Mouse (Mus musculus) forelimb bud, embryonic 11.5 days (tissue): ENCODE results near the gene Ano6.

ENCODE experiments used
- DNase-seq: peaks from one replicate; pipeline ENCODE4 v3.0.0-alpha.2; 2012; ENCODE audit warnings: low read depth, low spot score

Gene Ano6

DNA sequence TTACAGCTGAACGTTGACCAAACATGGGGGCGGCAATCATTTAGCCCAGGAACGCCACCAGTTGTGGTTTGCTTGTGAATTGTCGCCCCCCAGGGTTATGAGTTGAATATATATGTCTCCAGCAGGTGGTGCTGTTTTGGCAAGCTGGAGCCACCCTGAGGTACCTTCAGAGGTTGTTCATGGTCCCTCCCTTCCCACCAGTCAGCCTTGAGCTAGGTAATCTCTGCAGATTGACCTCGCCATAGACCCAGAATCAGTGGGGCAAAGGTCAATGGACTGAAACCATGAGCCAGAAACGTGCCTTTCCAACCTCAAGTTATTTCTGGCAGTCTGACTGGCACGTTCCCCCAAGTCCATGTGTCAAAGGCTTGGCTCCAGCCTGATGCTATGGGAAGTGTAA is 22.8 kb upstream of the Ano6 start:
- DNase-seq = no peak

DNA sequence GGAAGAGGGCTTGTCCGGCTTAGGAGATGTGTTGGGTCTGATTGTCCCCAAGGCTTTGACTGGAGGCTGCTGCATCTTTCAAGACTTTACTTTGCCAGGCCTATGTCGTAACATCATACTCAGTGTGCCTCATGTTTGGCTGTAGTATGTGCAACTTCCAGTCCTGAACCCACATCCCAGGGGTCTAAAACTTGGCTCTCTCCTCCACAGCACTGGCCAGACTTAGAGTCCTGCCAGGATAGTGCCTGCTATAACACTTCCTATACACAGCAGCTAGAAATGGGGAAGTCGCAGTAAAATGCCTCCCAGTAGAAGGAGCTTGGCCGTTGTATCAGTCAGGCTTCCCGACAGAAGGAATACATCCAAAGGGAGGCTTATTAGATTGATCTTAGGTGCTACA is 21.9 kb upstream of the Ano6 start:
- DNase-seq = no peak

DNA sequence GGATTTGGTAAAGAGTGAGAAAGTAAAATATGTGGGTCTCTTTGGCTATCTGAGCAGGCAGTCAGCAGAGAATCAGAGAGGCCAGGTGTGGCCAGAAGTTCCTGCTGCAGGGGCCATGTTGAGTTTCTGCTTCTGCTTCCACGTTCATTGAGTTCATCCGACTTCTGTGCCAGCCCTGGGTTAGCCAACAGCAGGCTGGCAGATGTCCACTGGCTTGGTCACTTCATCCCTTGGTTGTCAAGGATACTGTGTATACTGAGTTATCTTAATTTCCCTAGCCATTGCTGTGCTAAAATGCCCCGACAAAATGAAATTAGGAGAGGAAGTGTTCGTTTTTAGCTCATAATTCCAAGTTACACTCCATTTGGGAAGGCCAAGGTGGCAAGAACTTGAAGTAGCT is 21.1 kb upstream of the Ano6 start:
- no peak for DNase-seq

DNA sequence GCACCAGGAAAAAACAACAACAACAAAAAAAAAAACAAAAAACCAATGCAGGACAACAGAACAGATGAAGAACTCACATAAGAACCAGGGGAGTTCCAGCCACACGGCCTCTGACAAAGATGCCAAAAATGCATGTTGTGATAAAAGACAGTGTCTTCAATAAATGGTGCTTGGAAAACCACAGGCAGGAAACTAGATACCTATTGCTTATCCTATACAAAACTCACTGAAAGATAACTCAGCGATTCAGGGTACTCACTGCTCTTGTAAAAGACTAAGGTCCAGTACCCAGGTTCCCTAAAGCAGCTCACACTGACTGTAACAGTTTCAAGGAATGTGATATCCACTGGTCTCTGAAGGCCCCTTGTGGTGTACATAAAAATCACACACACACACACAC is 20.3 kb upstream of the Ano6 start:
- DNase-seq = no peak

DNA sequence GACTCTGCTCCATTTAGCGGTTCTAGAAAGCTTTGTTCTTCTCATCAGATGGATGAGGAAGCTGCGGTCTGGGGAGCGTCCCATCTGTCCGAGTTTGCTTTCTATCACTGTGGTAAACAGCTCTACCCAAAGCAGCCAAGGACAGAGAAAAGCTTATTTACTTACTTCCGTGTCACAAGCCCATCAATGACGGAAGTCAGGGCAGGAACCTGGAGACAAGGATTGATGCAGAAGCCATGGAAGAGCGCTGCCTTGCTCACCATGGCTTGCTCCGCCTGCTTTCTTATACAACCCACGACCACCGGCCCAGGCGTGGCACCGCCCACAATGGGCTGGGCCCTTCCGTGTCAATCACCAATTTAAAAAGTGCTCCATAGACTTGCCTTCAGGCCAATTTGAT is 18.3 kb upstream of the Ano6 start:
- no peak for DNase-seq

DNA sequence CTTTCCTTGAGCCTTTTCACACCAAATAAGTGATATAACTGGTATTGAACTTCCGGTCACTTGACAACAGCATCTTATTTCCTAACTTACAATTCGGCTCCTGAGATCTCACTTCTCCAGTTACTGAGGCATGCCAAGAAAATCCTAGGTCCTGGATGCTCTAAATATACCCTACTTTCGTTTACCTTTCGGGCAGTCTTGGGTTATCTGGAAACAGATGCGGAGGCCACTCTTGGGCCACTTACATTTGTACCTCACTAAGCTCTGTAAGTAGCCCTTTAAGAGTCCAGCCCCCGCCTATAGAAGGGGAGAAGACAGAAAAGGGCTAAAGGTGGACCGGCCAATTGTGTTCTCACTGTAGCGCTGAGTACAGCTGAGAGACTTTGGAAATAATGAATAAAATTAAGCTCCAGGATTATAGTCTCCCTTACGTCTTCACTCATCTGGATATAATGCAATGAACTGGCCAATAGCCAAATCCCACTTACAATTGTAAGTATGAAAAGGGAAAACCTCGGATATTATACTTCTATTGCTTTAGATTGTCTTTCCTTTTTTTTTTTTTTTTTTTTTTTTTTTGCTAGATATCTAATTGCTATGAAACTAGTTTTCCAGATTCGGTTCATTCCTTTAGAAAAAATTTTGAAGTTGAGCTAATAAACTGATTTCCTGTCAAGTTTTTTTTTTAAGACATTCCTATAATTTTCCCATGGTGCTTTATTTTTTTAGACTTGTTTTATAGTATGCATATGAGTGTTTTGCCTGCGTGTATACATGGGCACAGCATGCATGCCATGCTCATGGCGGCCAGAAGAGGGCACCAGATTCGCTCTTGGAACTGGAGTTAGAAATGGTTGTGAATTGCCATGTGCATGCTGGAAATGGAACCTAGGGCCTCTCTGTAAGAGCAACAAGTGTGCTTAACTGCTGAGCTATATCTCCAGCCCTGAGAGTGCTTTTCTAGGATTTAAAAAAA is 17.5 kb upstream of the Ano6 start:
- peak; percentile 74 for DNase-seq

DNA sequence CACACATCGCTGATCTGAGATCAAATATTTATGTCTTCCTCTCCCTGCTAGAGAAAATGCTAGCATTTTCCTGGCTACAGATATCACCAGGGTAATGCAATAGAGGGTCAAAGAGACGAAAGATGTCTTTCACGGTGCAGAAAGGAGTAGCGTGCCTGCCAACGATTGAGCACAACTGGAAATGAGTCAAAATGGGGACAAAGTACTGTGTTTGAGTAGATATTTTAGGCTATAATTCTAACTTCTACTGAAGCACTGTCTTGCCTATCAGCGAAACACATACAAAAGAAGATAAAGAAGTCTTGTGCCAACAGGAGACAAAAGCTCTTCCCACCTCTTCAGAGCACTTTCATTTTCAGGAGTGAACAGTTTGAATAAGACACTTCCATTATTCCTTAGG is 16.4 kb upstream of the Ano6 start:
- DNase-seq = no peak

DNA sequence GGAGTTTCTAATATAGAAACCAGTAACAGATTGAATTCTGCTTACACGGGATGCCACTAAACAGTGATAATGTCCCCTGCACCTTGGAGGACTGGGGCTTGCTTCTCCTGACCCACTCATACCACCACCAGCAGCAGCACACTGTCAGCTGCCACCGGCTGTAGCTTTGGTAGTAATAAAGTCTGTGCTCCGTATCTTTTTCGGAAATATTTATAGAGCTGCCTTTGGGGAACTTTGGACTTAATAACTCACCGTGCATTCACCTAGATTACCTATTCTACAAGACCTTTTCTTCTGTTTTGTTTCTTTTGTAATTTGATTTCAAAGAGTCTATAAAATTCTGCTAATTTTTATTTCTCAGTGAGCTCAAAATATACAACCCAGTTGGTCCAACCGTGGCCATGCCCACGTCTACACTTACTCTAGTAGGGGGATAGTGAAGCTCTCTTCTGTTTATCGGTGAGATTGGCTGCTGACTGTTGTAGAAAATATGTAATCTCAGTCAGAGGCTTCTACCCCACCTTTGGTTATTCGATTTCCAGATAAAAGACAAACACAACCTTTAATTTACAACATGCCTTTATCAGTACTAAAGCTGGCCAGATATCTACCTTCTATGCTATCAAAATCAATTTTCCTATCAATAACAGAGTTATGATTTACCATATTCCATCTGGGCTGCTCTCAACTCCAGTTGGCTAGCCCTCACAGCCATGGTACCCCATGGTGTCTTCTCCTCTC is 15.8 kb upstream of the Ano6 start:
- DNase-seq = no peak

DNA sequence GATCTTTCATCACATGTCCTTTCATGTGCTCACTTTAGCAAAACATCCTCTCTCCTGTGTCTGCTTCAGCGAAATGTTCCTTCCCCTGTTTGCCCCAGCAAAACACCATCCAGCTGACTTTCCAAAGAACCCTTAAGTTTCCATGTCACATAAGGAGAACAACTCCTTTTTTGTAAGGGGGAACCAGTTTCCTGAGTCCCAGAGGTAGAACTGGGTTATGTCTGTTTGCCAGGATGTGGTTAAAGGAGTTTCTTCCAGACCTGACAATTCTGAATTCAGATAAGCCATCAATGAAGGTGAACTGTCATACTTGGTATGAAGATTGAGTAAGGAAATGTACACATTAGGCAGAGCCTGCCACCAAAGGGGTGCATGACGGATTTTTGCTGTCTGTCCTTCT is 12.9 kb upstream of the Ano6 start:
- DNase-seq = no peak

DNA sequence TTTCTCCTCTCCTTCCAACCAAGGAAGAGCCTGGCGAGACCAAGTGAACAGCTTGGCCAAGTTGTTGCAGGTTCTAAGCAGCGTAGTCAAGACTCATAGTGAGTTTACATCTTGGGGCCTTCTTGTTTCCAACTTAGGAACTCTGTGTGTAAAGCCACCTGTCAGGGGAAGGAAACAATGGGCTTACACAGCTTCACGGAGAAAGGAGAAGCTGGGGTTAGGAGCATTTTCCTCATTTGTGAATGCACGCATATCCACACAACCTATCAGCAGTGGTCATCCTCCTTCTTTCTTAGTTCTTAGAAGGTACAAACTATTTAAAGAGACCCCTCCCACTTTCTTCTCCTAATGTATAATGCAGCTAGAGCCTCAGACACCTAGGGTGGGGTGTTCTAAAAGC is 11.9 kb upstream of the Ano6 start:
- no peak for DNase-seq

DNA sequence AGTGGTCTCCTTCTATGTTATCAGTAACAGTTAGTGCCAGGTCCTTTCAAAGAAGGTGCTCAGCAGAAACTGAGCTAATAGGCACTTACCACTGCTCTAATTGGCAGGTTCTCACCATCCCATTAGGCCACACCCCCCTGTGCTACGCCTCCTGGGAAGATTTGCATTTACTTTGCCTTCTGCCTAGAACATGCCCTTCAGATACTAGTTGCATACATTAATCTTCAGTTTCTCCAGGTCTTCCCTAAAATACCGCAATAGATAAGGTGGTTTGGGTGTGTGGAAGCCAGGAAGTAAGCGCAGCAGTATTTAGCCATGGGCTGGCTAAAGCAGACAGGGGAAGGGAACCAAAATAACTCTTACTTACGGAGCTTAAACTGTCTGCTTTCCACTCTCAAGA is 4.0 kb upstream of the Ano6 start:
- no peak for DNase-seq

DNA sequence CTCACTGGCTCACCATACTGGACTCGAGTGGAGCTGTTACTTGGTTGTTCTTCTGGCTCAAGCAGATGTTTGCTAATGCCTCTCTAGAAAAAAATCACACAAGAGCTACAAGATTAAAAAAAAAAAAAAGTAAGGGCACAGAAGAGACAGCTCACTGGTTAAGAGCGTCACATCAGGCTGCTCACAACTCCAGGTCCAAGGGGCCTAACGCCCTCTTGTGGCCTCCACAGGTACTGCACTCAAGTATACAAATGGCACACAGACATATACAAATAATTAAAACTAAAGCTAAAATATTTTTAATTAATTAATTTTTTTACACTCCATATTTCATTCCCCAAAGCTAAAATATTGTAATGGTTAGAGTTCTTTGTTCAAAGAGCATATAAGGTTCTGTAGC is 3.1 kb upstream of the Ano6 start:
- DNase-seq = no peak

DNA sequence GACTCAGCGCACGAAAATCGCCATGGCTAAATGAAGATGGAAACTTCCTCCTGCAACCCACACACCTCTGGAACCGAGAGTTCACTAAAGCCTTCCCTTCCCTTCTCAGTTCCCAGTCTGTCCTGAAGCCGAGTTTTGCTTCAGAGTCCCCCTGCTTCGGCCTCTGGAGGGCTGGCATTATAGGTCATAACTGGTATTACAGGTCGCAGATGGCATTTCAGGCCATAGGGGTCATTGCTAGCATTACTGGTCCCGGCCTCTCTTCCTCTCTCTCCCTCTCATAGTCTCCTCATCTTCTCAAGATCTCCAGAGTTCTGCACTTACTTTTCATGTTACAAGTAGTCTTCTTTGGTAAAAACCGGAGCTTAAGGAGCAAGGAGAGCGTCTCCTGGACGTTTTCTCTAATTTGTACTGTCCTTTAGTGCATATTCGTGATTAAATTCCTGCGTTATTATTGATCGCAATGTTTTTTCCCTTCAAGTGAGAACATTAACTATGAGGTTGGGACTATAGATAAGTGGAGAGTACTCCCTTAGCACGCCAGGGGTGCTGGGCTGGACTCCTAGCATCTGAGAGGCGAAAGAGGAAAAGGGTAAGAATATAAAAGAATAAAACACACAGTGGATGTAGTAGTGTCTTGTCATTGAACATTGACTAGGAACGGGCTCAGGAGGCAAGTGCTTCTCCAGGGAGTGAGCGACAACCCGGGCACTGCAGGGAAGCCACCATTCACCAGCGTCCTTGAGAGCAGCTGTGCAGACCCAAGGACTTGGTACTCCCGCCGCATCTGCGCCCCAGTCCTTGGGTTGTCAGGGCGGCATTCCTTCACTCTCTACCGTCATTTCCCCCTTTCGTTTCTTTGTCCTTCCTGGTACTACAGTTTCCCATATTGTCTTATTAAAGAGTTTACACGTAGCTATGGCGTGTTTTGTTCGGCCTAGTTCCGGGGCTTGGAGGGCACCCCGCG is 798 bp upstream of the Ano6 start:
- DNase-seq = no peak

DNA sequence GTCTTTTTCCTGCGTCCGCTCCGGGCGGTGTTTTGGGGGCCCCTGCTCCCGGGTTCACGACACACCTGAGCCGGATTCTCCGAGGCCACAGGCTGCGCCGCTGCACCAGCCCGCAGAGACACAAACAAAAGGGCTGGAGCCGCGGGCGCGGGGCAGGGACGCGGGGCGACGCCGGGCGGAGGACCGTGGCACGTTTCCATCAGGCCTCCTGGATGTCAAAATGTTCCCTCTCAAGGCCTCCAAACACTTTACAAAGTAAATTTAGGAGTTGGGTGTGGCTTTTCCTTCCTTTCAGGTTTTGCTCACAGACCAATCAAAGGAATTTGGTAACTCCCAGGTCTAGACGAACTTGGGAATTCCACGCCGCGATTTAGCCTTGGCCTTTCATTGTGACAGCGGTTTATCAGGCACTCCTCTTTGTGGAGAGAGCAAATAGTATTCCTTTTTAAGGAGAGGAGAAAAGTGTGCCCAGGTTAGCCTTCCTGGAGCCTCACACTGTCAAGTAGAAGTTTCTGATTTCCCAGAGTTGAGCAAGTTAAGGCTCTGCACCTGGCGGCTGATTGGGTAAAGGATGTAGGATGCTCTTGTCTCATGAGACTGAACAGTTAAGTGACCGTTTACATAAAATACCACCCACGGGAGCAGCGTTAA is 623 bp downstream of the Ano6 start:
- no peak for DNase-seq

DNA sequence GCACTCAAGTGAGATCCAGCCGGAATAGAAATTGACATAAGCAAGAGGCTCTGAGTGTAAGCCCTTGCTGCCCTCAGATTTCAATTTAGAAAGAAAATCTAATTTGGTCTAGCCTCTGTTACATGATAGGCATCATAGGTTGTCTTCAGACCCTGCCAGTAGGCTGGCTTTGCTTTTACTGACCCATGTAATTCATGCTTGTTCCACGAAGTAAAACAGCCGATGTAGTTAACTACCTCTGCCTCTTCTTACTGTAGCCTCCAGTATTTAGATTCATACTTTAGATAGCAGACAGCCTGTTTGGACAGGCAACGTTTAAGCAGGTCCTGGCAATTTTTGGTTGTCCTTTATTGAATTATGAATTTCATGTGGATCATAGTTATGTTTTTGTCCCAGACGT is 1.2 kb downstream of the Ano6 start:
- no peak for DNase-seq

DNA sequence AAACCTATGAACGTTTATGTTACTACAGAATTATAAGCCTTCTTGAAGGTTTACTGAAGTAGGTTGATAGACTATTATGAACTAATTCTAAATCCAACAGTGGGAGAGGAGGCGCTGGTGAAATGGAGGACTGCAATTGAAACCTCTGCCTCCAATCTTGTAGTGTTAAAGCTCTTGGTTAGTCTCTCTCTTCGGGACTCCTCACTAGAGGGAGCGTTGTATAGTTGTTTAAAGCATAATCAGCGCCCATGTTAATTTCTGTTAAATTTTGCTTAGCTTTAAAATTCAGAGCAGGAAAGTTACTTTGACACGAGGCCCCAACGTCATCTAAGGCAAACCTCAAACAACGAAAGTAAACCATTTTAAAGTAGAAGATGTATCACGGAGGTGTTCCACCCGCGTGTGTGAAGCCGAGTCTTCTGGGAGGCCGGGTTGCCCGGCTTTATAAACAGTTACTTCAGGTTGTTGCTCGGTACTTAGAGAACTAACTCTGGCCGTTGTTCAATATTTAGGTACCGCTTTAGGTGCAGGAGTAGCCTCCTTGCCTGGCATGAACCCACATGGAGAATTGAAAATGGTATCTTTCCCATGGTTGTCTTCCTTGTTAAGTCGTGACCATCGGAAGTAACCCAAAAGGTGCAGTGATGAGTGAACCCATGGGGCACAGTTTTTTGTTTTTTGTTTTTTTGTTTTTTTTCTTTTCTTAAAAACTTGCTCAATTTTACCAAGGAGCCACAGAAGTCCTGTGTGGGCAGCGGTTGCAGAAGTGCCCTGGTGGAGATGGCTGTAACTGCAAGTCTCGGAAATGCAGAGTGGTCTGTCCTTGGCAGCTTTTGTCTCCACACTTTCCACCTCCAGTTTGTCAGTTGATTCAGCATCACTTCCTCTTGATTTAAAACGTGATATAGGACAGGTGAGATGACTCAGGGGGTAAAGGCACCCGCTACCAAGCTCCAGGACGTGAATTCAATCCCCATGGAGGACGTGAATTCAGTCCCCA is 1.9 kb downstream of the Ano6 start:
- no peak for DNase-seq

DNA sequence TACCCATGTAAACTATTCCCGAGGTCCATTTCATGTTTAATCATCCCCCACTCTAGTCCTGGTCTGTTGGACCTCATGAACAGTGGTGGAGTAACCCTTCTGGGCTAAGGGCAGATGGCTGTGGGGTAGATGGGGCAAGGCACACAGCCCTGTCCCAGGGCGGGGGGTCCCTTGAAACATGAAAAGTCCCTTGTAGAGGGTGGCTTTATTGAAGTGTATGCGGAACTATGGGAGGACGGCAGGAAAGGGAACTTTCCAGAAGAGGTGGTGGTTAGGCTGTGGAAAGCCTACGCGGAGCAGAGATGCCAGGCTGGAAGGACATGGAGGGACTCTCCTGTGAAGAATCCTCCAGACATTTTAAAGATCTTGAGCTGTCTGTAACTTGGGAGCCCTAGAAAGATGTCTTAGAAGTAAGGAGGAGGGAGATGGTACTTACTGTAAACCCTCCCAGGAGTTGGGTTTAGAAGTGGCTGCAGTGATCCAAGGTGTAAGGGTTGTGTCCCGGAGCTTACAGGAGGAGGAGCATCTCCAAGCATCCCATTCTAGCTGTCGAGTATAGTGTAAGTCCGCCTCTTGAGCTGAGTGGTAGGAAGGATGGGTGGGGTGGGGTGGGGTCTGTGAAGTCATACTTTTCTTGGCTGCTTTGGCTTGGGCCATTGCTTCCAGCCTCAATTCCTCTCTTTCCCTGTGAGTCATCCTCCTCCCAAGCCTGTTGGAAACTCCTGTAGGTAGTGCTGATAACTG is 3.3 kb downstream of the Ano6 start:
- no peak for DNase-seq

DNA sequence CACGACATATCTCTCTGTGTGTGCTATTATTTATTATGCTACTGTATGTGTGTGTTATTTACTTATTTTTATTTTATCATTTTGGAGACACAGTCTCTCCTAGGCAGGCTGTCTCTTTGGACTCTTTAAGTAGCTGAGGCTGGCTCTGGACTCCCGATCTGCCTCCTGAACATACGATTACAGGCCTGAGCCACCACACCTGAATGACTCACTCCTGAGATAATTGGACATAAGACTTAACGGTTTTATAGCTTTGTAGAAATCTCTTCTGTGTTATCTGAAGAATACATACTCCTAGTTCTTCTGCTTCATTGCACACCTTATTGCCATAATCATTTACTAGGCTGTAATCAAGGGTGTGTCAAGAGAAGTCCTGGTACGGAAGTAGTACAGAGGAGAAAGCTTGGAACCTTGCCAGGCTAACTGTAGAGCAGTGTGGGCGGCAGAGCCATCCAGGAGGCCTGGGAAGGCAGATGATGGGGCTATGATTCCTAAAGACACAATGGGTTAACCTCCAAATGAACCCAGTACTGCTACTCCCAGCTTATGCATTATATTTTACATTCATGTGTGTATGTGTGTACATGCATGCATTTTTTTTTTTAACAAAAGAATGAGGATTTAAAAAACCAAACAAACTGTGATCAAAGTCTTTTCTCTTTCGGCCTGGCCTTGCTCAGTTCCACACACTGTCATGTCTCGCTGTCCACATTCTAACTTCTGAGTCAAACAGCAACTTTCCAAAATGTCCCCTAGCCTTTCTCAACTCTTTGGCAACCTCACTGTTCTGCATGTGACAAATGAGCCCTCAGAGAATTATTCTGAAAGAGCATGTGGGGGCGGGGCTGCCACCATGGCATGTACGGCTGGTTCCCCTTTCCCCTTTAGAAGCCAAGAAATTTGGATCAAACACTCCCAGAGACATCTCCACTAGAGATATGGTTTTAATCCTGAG is 4.2 kb downstream of the Ano6 start:
- DNase-seq = no peak
